Mouse (Mus musculus) embryo, embryonic 11 days (tissue): ENCODE results near the gene Ehd1.

Experiments used
- DNase-seq: peaks from one replicate; pipeline ENCODE4 v3.0.0-alpha.2; 2015

Ehd1 gene

GRCm38 (mm10) chr19:6261379-6261778 lies 15.1 kb upstream of the Ehd1 start:
- DNase-seq = no peak

GRCm38 (mm10) chr19:6262222-6262621 lies 14.3 kb upstream of the Ehd1 start:
- peak; percentile 58 for DNase-seq

- no peak for DNase-seq
Observed at GRCm38 (mm10) chr19:6262839-6263433, 13.6 kb upstream of the Ehd1 start.

GRCm38 (mm10) chr19:6264200-6264599 lies 12.3 kb upstream of the Ehd1 start:
- DNase-seq = no peak

GRCm38 (mm10) chr19:6264945-6265344 lies 11.6 kb upstream of the Ehd1 start:
- DNase-seq = no peak

- DNase-seq = no peak
Observed at GRCm38 (mm10) chr19:6265727-6266182, 10.8 kb upstream of the Ehd1 start.

- DNase-seq = no peak
Observed at GRCm38 (mm10) chr19:6267306-6268169, 9.0 kb upstream of the Ehd1 start.

GRCm38 (mm10) chr19:6268170-6268528 lies 8.4 kb upstream of the Ehd1 start:
- peak; percentile 89 for DNase-seq

GRCm38 (mm10) chr19:6268670-6269132 lies 7.8 kb upstream of the Ehd1 start:
- no peak for DNase-seq

GRCm38 (mm10) chr19:6269798-6270475 lies 6.6 kb upstream of the Ehd1 start:
- DNase-seq = no peak

GRCm38 (mm10) chr19:6270661-6271060 lies 5.9 kb upstream of the Ehd1 start:
- no peak for DNase-seq

- DNase-seq = no peak
Observed at GRCm38 (mm10) chr19:6271206-6271605, 5.3 kb upstream of the Ehd1 start.

GRCm38 (mm10) chr19:6272053-6272452 lies 4.5 kb upstream of the Ehd1 start:
- no peak for DNase-seq

- no peak for DNase-seq
Observed at GRCm38 (mm10) chr19:6272738-6273137, 3.8 kb upstream of the Ehd1 start.

- no peak for DNase-seq
Observed at GRCm38 (mm10) chr19:6273592-6273991, 2.9 kb upstream of the Ehd1 start.

GRCm38 (mm10) chr19:6273998-6274608 lies 2.4 kb upstream of the Ehd1 start:
- DNase-seq = no peak

- DNase-seq = peak; percentile 41
Observed at GRCm38 (mm10) chr19:6275740-6276389, 660 bp upstream of the Ehd1 start.

- peak; percentile 63 for DNase-seq
Observed at GRCm38 (mm10) chr19:6277661-6278438, 1.3 kb downstream of the Ehd1 start.

GRCm38 (mm10) chr19:6278439-6279073 lies 2.0 kb downstream of the Ehd1 start:
- no peak for DNase-seq

- DNase-seq = no peak
Observed at GRCm38 (mm10) chr19:6279481-6280144, 3.1 kb downstream of the Ehd1 start.

GRCm38 (mm10) chr19:6280554-6280953 lies 4.0 kb downstream of the Ehd1 start:
- no peak for DNase-seq
